Mouse (Mus musculus): ENCODE results near the gene Slc25a10. TPM values are rescaled to one million over a fixed set of nuclear protein-coding genes. Genes with fewer than 3 reads are reported as not detected.
A peak's percentile ranks its signal among the peaks of the same experiment; 100 is the strongest.

The Slc25a10 gene
- polyA plus RNA-seq, 1 experiment = 40.6 TPM

DNA sequence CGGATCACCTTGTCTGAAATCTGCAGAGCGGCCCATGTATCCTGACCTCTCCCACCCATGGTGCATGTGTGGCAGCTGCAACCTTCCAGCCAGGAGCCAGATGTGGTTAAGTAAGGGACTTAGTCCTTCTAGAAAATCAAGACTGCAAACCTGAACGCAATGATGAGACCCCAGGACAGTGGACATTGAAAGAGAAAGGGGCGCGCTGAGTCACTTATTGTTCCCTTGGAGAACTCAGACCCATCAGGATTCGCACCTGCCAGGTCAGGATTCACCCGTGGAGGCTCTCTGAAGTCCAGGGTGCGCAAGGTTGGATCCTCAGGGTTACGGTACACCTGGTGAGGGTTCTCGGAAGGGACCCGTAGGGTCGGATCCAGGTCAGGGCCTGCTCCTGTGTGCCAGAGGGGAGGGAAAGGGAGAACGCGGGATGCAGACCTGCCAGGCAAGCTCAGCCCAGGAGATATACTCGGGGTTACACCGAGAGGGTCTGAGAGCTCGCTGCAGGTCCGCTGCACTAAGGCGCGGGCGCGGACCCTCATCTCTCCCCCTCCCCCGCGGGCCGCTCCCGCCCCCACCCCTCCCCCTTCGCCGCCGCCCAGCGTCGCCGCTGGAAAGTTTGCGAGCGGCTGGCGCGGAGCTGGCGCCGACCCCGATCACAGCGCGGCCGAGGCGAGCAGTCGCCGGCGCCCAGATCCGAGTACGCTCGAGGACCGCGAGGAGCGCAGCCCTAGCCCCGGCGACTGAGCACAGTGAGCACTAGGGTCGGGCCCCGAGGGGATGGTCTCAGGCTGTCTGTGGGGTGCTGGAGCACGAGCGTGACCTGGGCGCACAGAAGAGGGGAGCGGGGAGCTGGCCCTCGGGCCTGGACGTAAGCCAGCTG is 38.7 kb downstream of the Slc25a10 start, which contains the start of gene Gcgr:
Gene Gcgr, plus strand, starts transcription at position 615 of the 880 bp plus-strand sequence.
- TF ChIP-seq POLR2A (IDR thresholded peaks at IDR 0.05; ENCODE audit: borderline replicate concordance, extremely low read depth, insufficient read depth, insufficient read length, poor library complexity, severe bottlenecking) (no peak), CTCF (IDR thresholded peaks at IDR 0.05; ENCODE audit: borderline replicate concordance, extremely low read depth, insufficient read depth, insufficient read length) (no peak)
- peak; percentile 15 for DNase-seq (ENCODE audit: low read depth)

DNA sequence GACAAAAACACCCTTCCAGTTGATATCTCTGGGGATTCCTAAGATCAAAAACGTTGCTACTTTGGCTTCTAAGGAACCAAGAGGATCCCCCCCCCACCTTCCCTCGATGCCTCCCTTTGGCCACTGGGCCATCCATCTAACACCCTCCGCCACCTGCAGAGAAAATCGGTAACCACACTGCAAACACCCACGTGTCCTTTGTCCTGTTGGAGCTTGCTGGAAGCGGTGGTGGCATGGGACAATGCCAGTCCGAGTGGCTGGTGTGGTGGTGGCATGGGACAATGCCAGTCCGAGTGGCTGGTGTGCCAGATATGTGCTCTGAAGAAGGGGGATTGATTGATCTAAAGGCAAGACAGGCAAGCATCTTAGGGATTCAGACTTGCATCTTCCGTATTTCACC is 40.0 kb downstream of the Slc25a10 start:
- no peak for DNase-seq (ENCODE audit: low read depth)
- TF ChIP-seq CTCF (IDR thresholded peaks at IDR 0.05; ENCODE audit: borderline replicate concordance, extremely low read depth, insufficient read depth, insufficient read length) (no peak), POLR2A (IDR thresholded peaks at IDR 0.05; ENCODE audit: borderline replicate concordance, extremely low read depth, insufficient read depth, insufficient read length, poor library complexity, severe bottlenecking) (no peak)

DNA sequence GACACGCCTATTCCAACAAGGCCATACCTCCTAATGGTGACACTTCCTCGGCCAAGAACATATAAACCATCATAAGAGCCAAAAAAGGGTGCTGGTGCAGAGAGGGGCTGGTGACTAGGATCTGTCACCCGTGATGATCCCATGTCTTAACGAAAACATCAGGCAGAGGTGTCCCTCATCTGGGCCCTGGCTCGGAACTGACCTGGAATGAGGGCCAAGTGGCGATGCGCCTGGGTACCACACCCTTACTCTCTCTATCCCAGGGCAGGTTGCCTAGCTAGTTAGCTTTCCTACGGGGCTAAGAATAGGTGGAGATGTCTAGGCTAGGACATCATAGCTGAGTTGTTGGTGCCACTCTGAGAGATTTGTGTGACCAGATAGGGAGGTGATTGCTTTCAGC is 42.5 kb downstream of the Slc25a10 start:
- TF ChIP-seq POLR2A (IDR thresholded peaks at IDR 0.05; ENCODE audit: borderline replicate concordance, extremely low read depth, insufficient read depth, insufficient read length, poor library complexity, severe bottlenecking) = no peak
- TF ChIP-seq CTCF (IDR thresholded peaks at IDR 0.05; ENCODE audit: borderline replicate concordance, extremely low read depth, insufficient read depth, insufficient read length) = no peak

DNA sequence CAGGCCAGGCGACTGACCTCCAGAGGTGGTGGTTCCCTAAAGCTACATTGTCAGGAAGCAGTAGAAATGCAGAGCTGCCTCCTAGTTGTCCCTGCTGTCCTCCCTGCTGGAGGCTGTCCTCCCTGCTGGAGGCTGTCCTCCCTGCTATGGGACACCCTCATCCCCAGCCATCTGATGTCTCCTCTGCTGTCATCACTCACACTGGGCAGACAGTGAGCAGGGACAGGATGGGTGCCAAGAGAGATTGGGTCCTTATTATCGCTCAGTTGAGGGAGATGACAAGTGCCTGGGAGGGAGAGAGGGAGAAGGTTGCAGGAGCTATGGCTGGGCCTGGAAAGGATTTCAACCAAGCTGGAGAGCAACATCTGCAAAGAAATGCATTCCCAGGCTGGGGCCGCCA is 43.5 kb downstream of the Slc25a10 start:
- TF ChIP-seq CTCF (IDR thresholded peaks at IDR 0.05; ENCODE audit: borderline replicate concordance, extremely low read depth, insufficient read depth, insufficient read length) (no peak), POLR2A (IDR thresholded peaks at IDR 0.05; ENCODE audit: borderline replicate concordance, extremely low read depth, insufficient read depth, insufficient read length, poor library complexity, severe bottlenecking) (no peak)

More for the DNA sequence above, 42.5 kb downstream of the Slc25a10 start:
- DNase-seq (ENCODE audit: low read depth) = no peak

DNA sequence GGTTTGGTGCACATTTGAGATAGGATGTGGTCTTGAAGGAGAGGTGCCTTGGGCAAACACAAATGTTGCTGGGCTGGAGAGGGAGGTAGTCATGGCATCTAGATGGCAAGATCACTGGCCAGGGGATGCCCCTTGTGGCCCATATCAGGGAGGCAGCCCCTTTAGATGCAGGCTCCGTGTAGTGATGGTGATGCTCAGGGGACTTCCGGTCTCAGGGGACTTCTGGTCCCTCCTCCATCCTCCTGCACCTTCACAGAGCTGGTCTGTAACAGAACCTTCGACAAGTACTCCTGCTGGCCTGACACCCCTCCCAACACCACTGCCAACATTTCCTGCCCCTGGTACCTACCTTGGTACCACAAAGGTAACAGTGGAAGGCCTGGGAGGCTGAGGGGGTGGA is 44.2 kb downstream of the Slc25a10 start:
- DNase-seq (ENCODE audit: low read depth) = no peak
- no peak for TF ChIP-seq CTCF (IDR thresholded peaks at IDR 0.05; ENCODE audit: borderline replicate concordance, extremely low read depth, insufficient read depth, insufficient read length)
- no peak for TF ChIP-seq POLR2A (IDR thresholded peaks at IDR 0.05; ENCODE audit: borderline replicate concordance, extremely low read depth, insufficient read depth, insufficient read length, poor library complexity, severe bottlenecking)

More for the DNA sequence above, 43.5 kb downstream of the Slc25a10 start:
- DNase-seq (ENCODE audit: low read depth) = no peak

DNA sequence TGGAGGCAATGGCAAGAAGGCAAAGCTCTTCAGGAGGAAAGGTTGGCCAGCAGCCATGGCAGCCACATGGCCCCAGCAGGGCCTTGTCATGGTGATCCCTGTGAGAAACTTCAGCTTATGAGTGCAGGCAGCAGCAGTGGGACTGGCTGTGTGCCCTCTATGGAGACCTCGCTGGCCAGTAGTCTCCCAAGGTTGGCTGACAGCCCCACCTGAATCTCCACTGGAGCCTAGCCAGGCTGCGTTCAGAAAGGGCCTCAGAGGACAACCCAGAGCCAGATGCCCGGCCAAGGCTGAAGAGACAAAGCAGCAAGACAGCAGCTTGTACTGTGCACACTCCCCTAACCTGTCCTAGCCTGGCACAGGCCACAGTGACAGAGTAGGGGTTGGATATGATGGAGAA is 46.8 kb downstream of the Slc25a10 start:
- TF ChIP-seq POLR2A (IDR thresholded peaks at IDR 0.05; ENCODE audit: borderline replicate concordance, extremely low read depth, insufficient read depth, insufficient read length, poor library complexity, severe bottlenecking) (no peak), CTCF (IDR thresholded peaks at IDR 0.05; ENCODE audit: borderline replicate concordance, extremely low read depth, insufficient read depth, insufficient read length) (no peak)
- DNase-seq (ENCODE audit: low read depth) = peak; percentile 26

DNA sequence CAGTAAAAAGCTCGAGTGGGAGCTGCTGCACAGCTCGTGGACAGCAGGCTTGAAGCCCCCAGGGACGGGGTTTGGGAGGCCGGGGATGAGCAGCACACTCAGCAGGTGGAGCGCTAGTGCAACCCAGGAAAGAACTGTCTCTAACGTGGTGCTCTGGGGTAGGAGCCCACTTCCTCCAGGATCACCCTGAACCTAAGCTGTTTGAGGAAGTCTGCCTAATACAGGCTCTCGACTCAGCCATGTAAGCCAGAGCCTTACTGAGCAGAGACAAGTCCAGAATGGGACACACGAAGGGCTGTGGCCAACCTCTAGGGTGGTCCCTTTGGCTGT is 47.3 kb downstream of the Slc25a10 start:
- no peak for DNase-seq (ENCODE audit: low read depth)
- TF ChIP-seq POLR2A (IDR thresholded peaks at IDR 0.05; ENCODE audit: borderline replicate concordance, extremely low read depth, insufficient read depth, insufficient read length, poor library complexity, severe bottlenecking) (no peak), CTCF (IDR thresholded peaks at IDR 0.05; ENCODE audit: borderline replicate concordance, extremely low read depth, insufficient read depth, insufficient read length) (no peak)

DNA sequence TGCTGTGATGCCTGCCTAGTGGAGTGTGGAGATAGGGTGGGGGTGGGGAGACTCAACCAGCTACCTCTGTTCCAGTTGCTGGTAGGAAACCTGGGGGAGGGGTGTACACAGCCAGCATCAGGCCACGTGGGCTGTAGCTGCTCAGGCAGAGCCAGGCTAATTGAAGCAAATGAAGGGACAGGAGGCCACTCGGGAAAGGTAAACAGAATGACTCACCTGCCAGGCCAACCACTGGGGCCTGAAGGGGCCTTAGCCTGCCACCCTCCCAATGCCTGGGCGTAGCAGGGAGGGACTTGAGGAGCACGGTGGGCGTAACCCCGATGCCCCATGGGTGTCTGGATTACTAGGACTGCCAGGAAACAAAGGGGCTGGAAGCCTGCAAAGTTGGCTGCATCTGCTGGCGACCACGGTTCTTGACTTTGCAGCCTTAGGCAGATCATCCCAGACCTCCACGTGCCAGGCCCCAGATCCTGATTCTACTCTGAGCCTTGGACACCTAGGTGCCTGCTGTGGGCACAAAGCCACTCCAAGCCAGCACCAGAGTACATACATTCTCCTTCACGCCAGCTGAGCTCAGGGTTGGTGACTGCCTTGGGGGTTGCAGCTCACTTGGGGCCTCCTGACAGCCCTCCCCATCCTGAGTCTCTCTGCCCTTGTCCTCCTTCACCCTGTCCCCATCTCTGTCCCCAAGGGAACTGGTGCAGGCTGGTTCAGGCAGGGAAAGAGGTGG is 47.8 kb downstream of the Slc25a10 start:
- no peak for TF ChIP-seq CTCF (IDR thresholded peaks at IDR 0.05; ENCODE audit: borderline replicate concordance, extremely low read depth, insufficient read depth, insufficient read length)
- TF ChIP-seq POLR2A (IDR thresholded peaks at IDR 0.05; ENCODE audit: borderline replicate concordance, extremely low read depth, insufficient read depth, insufficient read length, poor library complexity, severe bottlenecking) = no peak
- DNase-seq (ENCODE audit: low read depth) = peak; percentile 58

DNA sequence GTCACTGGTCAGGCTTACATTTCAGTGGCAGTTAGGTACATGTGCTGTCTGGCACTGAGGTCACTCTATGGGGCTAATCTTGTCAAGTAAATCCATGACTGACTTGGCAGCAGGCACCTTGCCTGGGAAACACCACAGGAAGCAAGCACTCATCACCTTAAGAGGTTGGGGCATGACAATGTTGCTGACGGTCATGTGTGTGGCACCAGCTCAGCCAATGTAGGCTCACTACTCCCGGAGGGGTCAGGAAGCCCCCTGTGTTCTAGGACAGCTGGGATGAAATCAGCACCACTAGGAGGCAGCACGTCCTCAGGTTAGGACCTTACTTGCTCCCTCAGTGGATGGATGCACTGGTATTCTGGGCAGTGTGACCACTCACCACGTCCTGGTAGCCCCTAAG is 50.3 kb downstream of the Slc25a10 start:
- peak; percentile 5 for DNase-seq (ENCODE audit: low read depth)
- peak; percentile 29; the same call in 1 of the 2 replicates for TF ChIP-seq CTCF (IDR thresholded peaks at IDR 0.05; ENCODE audit: borderline replicate concordance, extremely low read depth, insufficient read depth, insufficient read length)
- TF ChIP-seq POLR2A (IDR thresholded peaks at IDR 0.05; ENCODE audit: borderline replicate concordance, extremely low read depth, insufficient read depth, insufficient read length, poor library complexity, severe bottlenecking) = no peak

DNA sequence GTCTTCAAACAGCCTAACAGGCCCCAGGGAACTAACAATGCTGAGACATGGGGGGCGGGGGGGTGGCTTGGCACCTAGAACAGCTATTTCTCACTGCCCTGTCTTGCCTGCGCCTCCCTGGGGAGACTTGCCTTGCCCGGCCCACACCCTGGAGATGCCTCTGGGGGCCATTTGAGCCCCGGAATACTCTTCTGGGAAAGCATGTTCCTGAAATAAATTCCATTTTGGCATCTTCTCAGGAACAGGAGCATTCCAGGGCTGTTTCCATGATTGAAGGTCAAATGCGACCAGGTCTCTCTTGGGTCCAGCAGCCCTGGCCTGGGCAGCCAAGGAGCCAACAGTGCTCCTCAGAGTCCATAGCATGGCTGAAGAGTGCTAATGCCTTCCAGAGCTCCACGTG is 50.7 kb downstream of the Slc25a10 start:
- no peak for DNase-seq (ENCODE audit: low read depth)
- TF ChIP-seq CTCF (IDR thresholded peaks at IDR 0.05; ENCODE audit: borderline replicate concordance, extremely low read depth, insufficient read depth, insufficient read length) = no peak
- TF ChIP-seq POLR2A (IDR thresholded peaks at IDR 0.05; ENCODE audit: borderline replicate concordance, extremely low read depth, insufficient read depth, insufficient read length, poor library complexity, severe bottlenecking) = no peak

DNA sequence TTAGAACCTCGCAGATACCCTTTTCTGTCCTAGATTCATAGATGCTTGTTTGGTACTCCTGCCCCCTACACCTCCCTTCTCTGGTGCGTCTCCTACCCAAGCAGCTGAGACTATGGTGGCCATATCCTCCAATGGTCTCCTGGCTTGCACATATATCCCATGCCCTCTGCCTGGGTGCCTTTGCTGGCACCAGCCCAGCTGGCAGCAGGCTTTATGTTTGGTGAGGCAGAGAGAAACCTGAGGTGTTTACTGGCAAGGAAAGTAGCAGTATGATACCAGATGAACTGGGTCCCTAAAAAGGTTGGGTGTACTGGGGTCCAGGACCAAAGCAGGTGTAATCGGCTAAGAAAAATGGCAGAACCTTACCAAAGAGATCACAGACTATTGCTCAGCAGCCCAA is 54.3 kb downstream of the Slc25a10 start:
- no peak for DNase-seq (ENCODE audit: low read depth)
- TF ChIP-seq POLR2A (IDR thresholded peaks at IDR 0.05; ENCODE audit: borderline replicate concordance, extremely low read depth, insufficient read depth, insufficient read length, poor library complexity, severe bottlenecking) (no peak), CTCF (IDR thresholded peaks at IDR 0.05; ENCODE audit: borderline replicate concordance, extremely low read depth, insufficient read depth, insufficient read length) (no peak)
